Mouse (Mus musculus) hindbrain, embryonic 10.5 days (tissue): ENCODE data around the gene Ip6k2. TPM values are rescaled to one million over a fixed set of nuclear protein-coding genes. Genes with fewer than 3 reads are reported as not detected.

Experiments
- DNase-seq: peaks from one replicate; pipeline ENCODE4 v3.0.0-alpha.2; 2017; ENCODE audit warnings: low spot score
- H3K27ac ChIP-seq: fragments of 300-500 bp; sonication (generic); 2 replicates; pipeline ENCODE4 v1.5.1; 2016; ENCODE audit warnings: mild to moderate bottlenecking, moderate library complexity
- H3K27me3 ChIP-seq: fragments of 300-500 bp; sonication (generic); 2 replicates; pipeline ENCODE4 v1.6.1; 2016; ENCODE audit warnings: mild to moderate bottlenecking; ENCODE audit not compliant: poor library complexity, insufficient read depth, severe bottlenecking
- H3K36me3 ChIP-seq: fragments of 300-500 bp; sonication (generic); 2 replicates; pipeline ENCODE4 v1.6.1; 2016; ENCODE audit warnings: mild to moderate bottlenecking, moderate library complexity
- H3K4me1 ChIP-seq: fragments of 300-500 bp; sonication (generic); replicated peaks from 2 replicates; pipeline ENCODE4 v1.6.1; 2016; ENCODE audit warnings: mild to moderate bottlenecking
- H3K4me3 ChIP-seq: fragments of 300-500 bp; sonication (generic); 2 replicates; pipeline ENCODE4 v1.5.1; 2016; ENCODE audit warnings: mild to moderate bottlenecking, moderate library complexity
- H3K9me3 ChIP-seq: fragments of 300-500 bp; sonication (generic); 2 replicates; pipeline ENCODE4 v1.6.1; 2016; ENCODE audit warnings: mild to moderate bottlenecking, moderate library complexity
- WGBS: fragments of 180-500 bp; shearing (Covaris S2); methylation state at CpG from one replicate; pipeline ENCODE4 v1.1.7; 2016; 5-methylcytosine and 5-hydroxymethylcytosine counted together
- polyA plus RNA-seq: library from polyadenylated mRNA; unstranded; fragments of >200 nt; fragmentation: Nextera tagmentation; extraction: Ambion mirVana; gene quantifications from 2 replicates; pipeline ENCODE4 v1.2.1, GENCODE M21; 2016

Ip6k2 gene
- polyA plus RNA-seq, 1 experiment from 2014 or later, result 117 TPM

DNA sequence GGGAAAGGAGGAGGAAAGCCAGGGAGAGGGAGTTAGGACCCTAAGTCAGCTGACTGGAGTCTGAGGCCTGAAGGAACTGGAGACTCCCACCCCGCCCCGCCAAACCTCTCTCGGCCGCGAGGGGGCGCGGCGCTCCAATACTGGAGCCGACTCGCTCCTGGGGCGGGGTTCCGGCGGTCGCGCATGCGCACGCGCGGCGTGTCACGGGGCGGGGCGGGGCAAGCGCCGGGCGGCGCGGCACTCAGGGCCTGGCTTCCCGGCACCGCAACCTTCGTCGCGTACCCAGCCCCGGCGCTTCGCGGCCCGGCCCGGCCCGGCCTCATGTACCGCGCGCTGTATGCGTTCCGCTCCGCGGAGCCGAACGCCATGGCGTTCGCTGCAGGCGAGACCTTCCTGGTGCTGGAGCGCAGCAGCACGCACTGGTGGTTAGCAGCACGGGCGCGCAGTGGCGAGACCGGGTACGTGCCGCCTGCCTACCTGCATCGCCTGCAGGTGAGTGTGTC, 24.6 kb downstream of the Ip6k2 start, which contains the start of gene Nckipsd:
Nckipsd (plus strand) TSS at position 206 of the 503 bp plus-strand sequence.
- Histone ChIP-seq H3K36me3 (peaks cover 70% of the 10 kb centered on the region), H3K27ac (peak within 1 kb of the TSS; percentile 89), H3K9me3 (no peaks in the 10 kb centered on the region), H3K4me3 (peak within 1 kb of the TSS; percentile 83), H3K27me3 (no peaks in the 10 kb centered on the region), H3K4me1 (peaks cover 16% of the 10 kb centered on the region)
- DNase-seq, result peak; percentile 95
- WGBS, result under 1% methylated on average over 62 of the region's 62 CpGs

GRCm38 (mm10) chr9:108809188-108809587, 25.6 kb downstream of the Ip6k2 start:
- WGBS, result 62% methylated on average over 5 of the region's 5 CpGs
- DNase-seq, result no peak
- Histone ChIP-seq H3K4me1 (peaks cover 16% of the 10 kb centered on the region), H3K4me3 (peak overlapping the region; percentile 83), H3K27ac (no peak overlapping the region), H3K27me3 (no peaks in the 10 kb centered on the region), H3K36me3 (peaks cover 70% of the 10 kb centered on the region), H3K9me3 (no peaks in the 10 kb centered on the region)

- no peaks in the 10 kb centered on the region for H3K9me3 ChIP-seq
- H3K27me3 ChIP-seq, result no peaks in the 10 kb centered on the region
- peak overlapping the region; percentile 83; the same call in 1 of the 2 replicates for H3K4me3 ChIP-seq
- H3K27ac ChIP-seq, result no peak overlapping the region
- WGBS, result 89% methylated on average over 6 of the region's 6 CpGs
- peaks cover 70% of the 10 kb centered on the region for H3K36me3 ChIP-seq
- DNase-seq, result no peak
- H3K4me1 ChIP-seq, result peaks cover 16% of the 10 kb centered on the region
Measured at GRCm38 (mm10) chr9:108809723-108810122, 26.1 kb downstream of the Ip6k2 start.

DNA sequence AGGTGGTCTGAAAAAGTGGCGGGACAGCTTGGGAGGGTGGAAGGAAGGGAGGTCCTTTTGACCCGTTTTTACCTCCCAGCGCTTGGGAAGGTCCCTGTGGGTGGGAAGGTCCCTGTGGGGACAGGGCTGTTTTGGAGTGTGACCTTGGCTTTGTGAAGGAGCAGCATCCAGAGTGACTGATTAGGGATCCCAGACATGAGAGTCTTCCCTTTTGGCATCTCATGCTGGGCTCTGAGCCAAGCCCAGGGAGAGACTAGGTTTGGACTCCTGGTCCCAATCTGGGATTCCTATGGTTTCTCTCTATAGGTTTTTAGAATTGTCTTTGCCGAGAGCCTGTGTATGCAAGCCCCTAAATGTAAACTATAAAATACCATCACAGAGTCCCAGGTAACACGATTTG, 26.9 kb downstream of the Ip6k2 start:
- Histone ChIP-seq H3K4me1 (peaks cover 16% of the 10 kb centered on the region), H3K27me3 (no peaks in the 10 kb centered on the region), H3K9me3 (no peaks in the 10 kb centered on the region), H3K4me3 (no peak overlapping the region), H3K36me3 (peaks cover 70% of the 10 kb centered on the region), H3K27ac (no peak overlapping the region)
- DNase-seq, result no peak
- 78% methylated on average over 5 of the region's 5 CpGs for WGBS

DNA sequence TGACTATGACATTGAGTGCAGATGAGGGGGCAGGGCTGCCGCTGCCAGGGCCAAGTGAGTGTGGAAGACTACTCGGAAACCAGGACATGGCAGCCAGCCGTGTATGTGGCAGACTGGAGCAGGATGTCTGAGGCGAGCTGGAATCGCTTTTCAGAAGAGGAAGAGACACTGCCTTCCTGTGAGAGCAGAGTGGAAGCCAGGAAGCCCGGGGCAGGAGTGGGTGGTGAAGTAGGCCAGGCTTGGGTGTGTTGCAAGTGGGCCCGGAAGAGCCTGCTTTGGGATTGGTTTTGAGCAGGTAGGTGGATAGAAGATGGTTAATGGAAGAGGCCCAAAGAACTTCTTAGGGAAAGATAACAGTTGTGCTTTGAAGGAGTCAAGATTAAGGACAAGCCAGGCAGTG, 32.0 kb downstream of the Ip6k2 start:
- Histone ChIP-seq H3K4me3 (no peak overlapping the region), H3K36me3 (peaks cover 81% of the 10 kb centered on the region)

DNA sequence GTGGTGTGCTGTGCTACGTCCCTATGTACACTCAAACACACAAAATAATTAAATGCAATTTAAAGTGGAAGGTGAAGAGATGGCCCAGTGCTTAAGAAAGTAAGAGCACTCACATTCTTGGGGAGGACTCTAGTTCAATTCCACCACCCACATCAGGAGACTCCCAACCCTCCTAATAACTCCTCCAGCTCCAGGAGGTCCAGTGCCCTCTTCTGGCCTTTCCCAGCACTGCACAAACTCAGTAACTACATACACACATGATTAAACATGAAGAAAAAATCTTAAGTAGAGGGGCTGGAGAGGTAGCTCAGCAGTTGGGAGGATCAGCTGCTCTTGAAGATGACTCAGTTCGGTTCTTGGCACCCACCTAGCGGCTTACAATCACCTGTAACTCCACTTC, 35.9 kb downstream of the Ip6k2 start:
- Histone ChIP-seq H3K9me3 (no peaks in the 10 kb centered on the region), H3K4me1 (peaks cover 9% of the 10 kb centered on the region), H3K4me3 (no peak overlapping the region), H3K27ac (no peak overlapping the region), H3K27me3 (peaks cover 18% of the 10 kb centered on the region), H3K36me3 (peaks cover 44% of the 10 kb centered on the region)
- peak; percentile 56 for DNase-seq
- WGBS, result 67% methylated on average over 3 of the region's 3 CpGs

More for the DNA sequence above, 32.0 kb downstream of the Ip6k2 start:
- no peak for DNase-seq
- H3K27me3 ChIP-seq, result no peaks in the 10 kb centered on the region
- H3K9me3 ChIP-seq, result no peaks in the 10 kb centered on the region
- WGBS, result 95% methylated on average over 7 of the region's 7 CpGs
- no peak overlapping the region for H3K27ac ChIP-seq
- no peaks in the 10 kb centered on the region for H3K4me1 ChIP-seq

DNA sequence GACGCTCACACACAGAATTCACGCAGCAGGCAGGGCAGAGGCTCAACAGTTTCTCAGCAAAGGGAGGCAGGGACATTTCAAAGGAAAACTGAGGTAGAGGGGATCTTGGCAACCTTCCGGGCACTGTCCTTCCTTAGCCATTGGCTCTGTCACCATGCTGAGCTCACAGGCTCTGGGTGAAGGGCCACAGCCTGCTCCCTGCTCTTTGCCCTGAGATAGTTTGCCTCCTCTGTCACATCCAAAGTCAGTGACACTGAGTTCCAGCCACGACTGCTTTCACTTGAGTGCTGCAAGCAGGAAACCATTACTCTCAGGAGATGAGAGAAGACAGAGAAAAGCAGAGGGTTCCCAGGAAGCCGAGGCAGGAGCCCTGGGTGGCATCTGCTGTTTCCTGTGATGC, 36.5 kb downstream of the Ip6k2 start:
- peaks cover 38% of the 10 kb centered on the region for H3K36me3 ChIP-seq
- DNase-seq, result no peak
- peaks cover 15% of the 10 kb centered on the region for H3K4me1 ChIP-seq
- WGBS, result 70% methylated on average over 5 of the region's 5 CpGs
- H3K27me3 ChIP-seq, result peaks cover 24% of the 10 kb centered on the region
- no peak overlapping the region for H3K4me3 ChIP-seq
- no peak overlapping the region for H3K27ac ChIP-seq
- H3K9me3 ChIP-seq, result no peaks in the 10 kb centered on the region

GRCm38 (mm10) chr9:108824144-108824685, 40.6 kb downstream of the Ip6k2 start:
- H3K36me3 ChIP-seq, result peaks cover 17% of the 10 kb centered on the region
- DNase-seq, result peak; percentile 29
- no peaks in the 10 kb centered on the region for H3K9me3 ChIP-seq
- peaks cover 46% of the 10 kb centered on the region for H3K4me1 ChIP-seq
- WGBS, result 4% methylated on average over 25 of the region's 25 CpGs
- H3K27me3 ChIP-seq, result peaks cover 64% of the 10 kb centered on the region
- peak overlapping the region; percentile 88 for H3K27ac ChIP-seq
- peak overlapping the region; percentile 75 for H3K4me3 ChIP-seq

- Histone ChIP-seq H3K27me3 (peaks cover 71% of the 10 kb centered on the region), H3K36me3 (peaks cover 24% of the 10 kb centered on the region), H3K27ac (peak overlapping the region; percentile 88), H3K4me3 (peak overlapping the region; percentile 75), H3K9me3 (no peaks in the 10 kb centered on the region), H3K4me1 (peaks cover 46% of the 10 kb centered on the region)
- under 1% methylated on average over 31 of the region's 31 CpGs for WGBS
- DNase-seq, result peak; percentile 84
Measured at GRCm38 (mm10) chr9:108824755-108825413, 41.3 kb downstream of the Ip6k2 start.

- peak within 1 kb of the TSS; percentile 75 for H3K4me3 ChIP-seq
- WGBS, result under 1% methylated on average over 70 of the region's 70 CpGs
- peaks cover 46% of the 10 kb centered on the region for H3K4me1 ChIP-seq
- H3K27me3 ChIP-seq, result peaks cover 83% of the 10 kb centered on the region
- no peaks in the 10 kb centered on the region for H3K9me3 ChIP-seq
- DNase-seq, result peak; percentile 91
- H3K36me3 ChIP-seq, result peaks cover 24% of the 10 kb centered on the region
- peak within 1 kb of the TSS; percentile 88 for H3K27ac ChIP-seq
Measured at GRCm38 (mm10) chr9:108825820-108826699, 42.5 kb downstream of the Ip6k2 start, which contains the start of gene Celsr3. Gene Celsr3 (plus strand): TSS chr9:108826320.

- peaks cover 52% of the 10 kb centered on the region for H3K4me1 ChIP-seq
Measured at GRCm38 (mm10) chr9:108826700-108827340, 43.2 kb downstream of the Ip6k2 start.

DNA sequence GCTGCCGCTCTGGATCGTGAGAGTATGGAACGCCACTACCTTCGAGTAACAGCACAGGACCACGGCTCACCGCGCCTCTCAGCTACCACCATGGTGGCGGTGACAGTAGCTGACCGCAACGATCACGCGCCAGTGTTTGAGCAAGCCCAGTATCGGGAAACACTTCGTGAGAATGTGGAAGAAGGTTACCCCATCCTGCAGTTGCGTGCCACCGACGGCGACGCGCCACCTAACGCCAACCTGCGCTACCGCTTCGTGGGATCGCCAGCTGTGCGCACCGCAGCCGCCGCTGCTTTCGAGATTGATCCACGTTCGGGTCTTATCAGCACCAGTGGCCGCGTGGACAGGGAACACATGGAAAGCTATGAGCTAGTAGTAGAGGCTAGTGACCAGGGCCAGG, 43.9 kb downstream of the Ip6k2 start:
- 12% methylated on average over 34 of the region's 34 CpGs for WGBS
- peaks cover 97% of the 10 kb centered on the region for H3K27me3 ChIP-seq
- H3K4me3 ChIP-seq, result peak overlapping the region; percentile 75
- H3K4me1 ChIP-seq, result peaks cover 59% of the 10 kb centered on the region
- no peak overlapping the region for H3K27ac ChIP-seq
- no peaks in the 10 kb centered on the region for H3K9me3 ChIP-seq
- no peak for DNase-seq
- H3K36me3 ChIP-seq, result peaks cover 32% of the 10 kb centered on the region

More at GRCm38 (mm10) chr9:108826700-108827340, 43.2 kb downstream of the Ip6k2 start:
- H3K36me3 ChIP-seq, result peaks cover 26% of the 10 kb centered on the region
- H3K4me3 ChIP-seq, result peak overlapping the region; percentile 75
- H3K27ac ChIP-seq, result peak overlapping the region; percentile 88
- WGBS, result 2% methylated on average over 39 of the region's 39 CpGs
- peaks cover 90% of the 10 kb centered on the region for H3K27me3 ChIP-seq
- no peaks in the 10 kb centered on the region for H3K9me3 ChIP-seq
- DNase-seq, result peak; percentile 84
